Comparison of ENCODE assay signal across 8 mouse cellular contexts in genomic region chr5:151056920-151057294, GRCm38 (mm10).
DNase-seq lines count a peak whose midpoint lies in the region; ATAC-seq lines count a peak whose summit lies in the region.

No protein-coding gene starts in this region.

- peak overlapping the region; percentile 75 for H3K27ac ChIP-seq in forebrain, embryonic 10.5 days
- no peak overlapping the region for H3K27ac ChIP-seq in forebrain, embryonic 16.5 days (ENCODE audit: low read length)
- peak overlapping the region; percentile 73 for H3K27ac ChIP-seq in embryonic facial prominence, embryonic 15.5 days (replicated peaks)
- peak overlapping the region; percentile 72 for H3K27ac ChIP-seq in intestine, embryonic 14.5 days (ENCODE audit: low read depth)

- H3K9me3 ChIP-seq in forebrain, embryonic 10.5 days: peaks cover 6% of the 10 kb centered on the region; the same call in 1 of the 2 replicates
- H3K9me3 ChIP-seq in forebrain, embryonic 16.5 days (ENCODE audit: control insufficient read depth, low read length): 0 out of 2 replicates have a peak, but pooled peaks cover 2% of the 10 kb centered on the region
- 0 out of 2 replicates have a peak, but pooled peaks cover 7% of the 10 kb centered on the region for H3K9me3 ChIP-seq in embryonic facial prominence, embryonic 15.5 days (replicated peaks)
- H3K9me3 ChIP-seq in intestine, embryonic 14.5 days (ENCODE audit: control insufficient read depth, low read length): peaks cover 6% of the 10 kb centered on the region; the same call in 1 of the 2 replicates

- H3K9ac ChIP-seq in forebrain, embryonic 16.5 days (replicated peaks; ENCODE audit: low read depth, low read length): no peak overlapping the region
- no peak overlapping the region for H3K9ac ChIP-seq in embryonic facial prominence, embryonic 15.5 days
- H3K9ac ChIP-seq in intestine, embryonic 14.5 days (ENCODE audit: low read length): no peak overlapping the region

- no peak overlapping the region for H3K4me3 ChIP-seq in forebrain, embryonic 10.5 days
- H3K4me3 ChIP-seq in forebrain, embryonic 16.5 days (replicated peaks; ENCODE audit: low read length): no peak overlapping the region
- no peak overlapping the region for H3K4me3 ChIP-seq in embryonic facial prominence, embryonic 15.5 days (replicated peaks)
- H3K4me3 ChIP-seq in intestine, embryonic 14.5 days (ENCODE audit: low read depth, low read length): no peak overlapping the region

- WGBS in forebrain, embryonic 10.5 days: 70% methylated on average over 6 of the region's 6 CpGs
- 81% methylated on average over 6 of the region's 6 CpGs for WGBS in forebrain, embryonic 16.5 days
- 50% methylated on average over 6 of the region's 6 CpGs for WGBS in embryonic facial prominence, embryonic 15.5 days
- 31% methylated on average over 6 of the region's 6 CpGs for WGBS in intestine, embryonic 14.5 days

- H3K4me2 ChIP-seq in forebrain, embryonic 16.5 days (ENCODE audit: low read length): no peak overlapping the region
- H3K4me2 ChIP-seq in embryonic facial prominence, embryonic 15.5 days (replicated peaks): no peak overlapping the region
- no peak overlapping the region for H3K4me2 ChIP-seq in intestine, embryonic 14.5 days (ENCODE audit: low read length)

- ATAC-seq in forebrain, embryonic 16.5 days: no peak
- ATAC-seq in embryonic facial prominence, embryonic 15.5 days (ENCODE audit: insufficient number of reproducible peaks, low FRiP score, low TSS enrichment, low read depth): no peak; the same call in 1 of the 2 replicates
- no peak for ATAC-seq in intestine, embryonic 14.5 days (replicated peaks; ENCODE audit: low FRiP score, low TSS enrichment, low read depth)

- DNase-seq in forebrain, embryonic 10.5 days (ENCODE audit: extremely low spot score, low spot score): no peak
- DNase-seq in intestine, embryonic 14.5 days (ENCODE audit: low spot score): no peak
- peak; percentile 84 for DNase-seq in lung, postnatal 10 days
- no peak for DNase-seq in right cerebral cortex, postnatal 4 days
- DNase-seq in thymus, postnatal 0 days (ENCODE audit: low spot score): no peak
- DNase-seq in cerebellum, postnatal 36 days: no peak

- no peaks in the 10 kb centered on the region for H3K27me3 ChIP-seq in forebrain, embryonic 10.5 days (ENCODE audit: poor library complexity, severe bottlenecking)
- H3K27me3 ChIP-seq in forebrain, embryonic 16.5 days (replicated peaks; ENCODE audit: control insufficient read depth, insufficient read depth, low read length): no peaks in the 10 kb centered on the region
- H3K27me3 ChIP-seq in embryonic facial prominence, embryonic 15.5 days: no peaks in the 10 kb centered on the region
- no peaks in the 10 kb centered on the region for H3K27me3 ChIP-seq in intestine, embryonic 14.5 days (replicated peaks; ENCODE audit: control insufficient read depth, insufficient read depth, low read length)

- H3K36me3 ChIP-seq in forebrain, embryonic 10.5 days (replicated peaks): peaks cover 9% of the 10 kb centered on the region
- no peaks in the 10 kb centered on the region for H3K36me3 ChIP-seq in forebrain, embryonic 16.5 days (ENCODE audit: control insufficient read depth, insufficient read depth)
- peaks cover 8% of the 10 kb centered on the region for H3K36me3 ChIP-seq in embryonic facial prominence, embryonic 15.5 days
- H3K36me3 ChIP-seq in intestine, embryonic 14.5 days (ENCODE audit: control insufficient read depth, insufficient read depth, low read length): peaks cover 20% of the 10 kb centered on the region

- peaks cover 40% of the 10 kb centered on the region for H3K4me1 ChIP-seq in forebrain, embryonic 10.5 days
- H3K4me1 ChIP-seq in forebrain, embryonic 16.5 days (replicated peaks; ENCODE audit: control insufficient read depth, insufficient read depth, low read length): peaks cover 3% of the 10 kb centered on the region; the same call in 1 of the 2 replicates
- peaks cover 26% of the 10 kb centered on the region; the same call in 1 of the 2 replicates for H3K4me1 ChIP-seq in embryonic facial prominence, embryonic 15.5 days
- peaks cover 43% of the 10 kb centered on the region for H3K4me1 ChIP-seq in intestine, embryonic 14.5 days (replicated peaks; ENCODE audit: control insufficient read depth, insufficient read depth, low read length)
